Mouse (Mus musculus): Measurements from ENCODE around the gene Gmds. TPM values are rescaled to one million over a fixed set of nuclear protein-coding genes. Genes with fewer than 3 reads are reported as not detected.

Gmds gene
- polyA plus RNA-seq, 1 experiment from 2014 or later, result 5.7 TPM

- Histone ChIP-seq H3K4me3 (ENCODE audit: inconsistent target) (no peak overlapping the region), H3K79me2 (ENCODE audit: inconsistent target) (no peaks in the 10 kb centered on the region), H3K36me3 (ENCODE audit: inconsistent target) (no peaks in the 10 kb centered on the region), H3K27ac (no peak overlapping the region)
- 90% methylated on average over 9 of the region's 9 CpGs for WGBS (ENCODE audit: missing documents)
Observed at GRCm38 (mm10) chr13:31830332-31830731, 508.2 kb downstream of the Gmds start.

- Histone ChIP-seq H3K4me3 (ENCODE audit: inconsistent target) (no peak overlapping the region), H3K79me2 (ENCODE audit: inconsistent target) (no peaks in the 10 kb centered on the region), H3K36me3 (ENCODE audit: inconsistent target) (no peaks in the 10 kb centered on the region), H3K27ac (no peak overlapping the region)
- 99% methylated on average over 4 of the region's 4 CpGs for WGBS (ENCODE audit: missing documents)
Observed at GRCm38 (mm10) chr13:31828446-31828845, 510.1 kb downstream of the Gmds start.

- 84% methylated on average over 3 of the region's 3 CpGs for WGBS (ENCODE audit: missing documents)
- no peaks in the 10 kb centered on the region for H3K79me2 ChIP-seq (ENCODE audit: inconsistent target)
Observed at GRCm38 (mm10) chr13:31827820-31828332, 510.7 kb downstream of the Gmds start.

GRCm38 (mm10) chr13:31827160-31827559, 511.4 kb downstream of the Gmds start:
- Histone ChIP-seq H3K4me3 (ENCODE audit: inconsistent target) (no peak overlapping the region), H3K79me2 (ENCODE audit: inconsistent target) (no peaks in the 10 kb centered on the region), H3K36me3 (ENCODE audit: inconsistent target) (no peaks in the 10 kb centered on the region), H3K27ac (no peak overlapping the region)
- WGBS (ENCODE audit: missing documents), result 87% methylated on average over 5 of the region's 5 CpGs

More at GRCm38 (mm10) chr13:31827820-31828332, 510.7 kb downstream of the Gmds start:
- Histone ChIP-seq H3K4me3 (ENCODE audit: inconsistent target) (no peak overlapping the region), H3K36me3 (ENCODE audit: inconsistent target) (no peaks in the 10 kb centered on the region), H3K27ac (no peak overlapping the region)

GRCm38 (mm10) chr13:31825180-31825579, 513.4 kb downstream of the Gmds start:
- no peaks in the 10 kb centered on the region for H3K36me3 ChIP-seq (ENCODE audit: inconsistent target)
- no peak overlapping the region for H3K27ac ChIP-seq
- 67% methylated on average over 1 of the region's 1 CpGs for whole genome bisulfite sequencing (ENCODE audit: missing documents)
- H3K4me3 ChIP-seq (ENCODE audit: inconsistent target), result no peak overlapping the region
- H3K79me2 ChIP-seq (ENCODE audit: inconsistent target), result no peaks in the 10 kb centered on the region

- no peaks in the 10 kb centered on the region for H3K79me2 ChIP-seq (ENCODE audit: inconsistent target)
- H3K36me3 ChIP-seq (ENCODE audit: inconsistent target), result no peaks in the 10 kb centered on the region
- 77% methylated on average over 5 of the region's 5 CpGs for WGBS (ENCODE audit: missing documents)
- H3K4me3 ChIP-seq (ENCODE audit: inconsistent target), result no peak overlapping the region
- no peak overlapping the region for H3K27ac ChIP-seq
Observed at GRCm38 (mm10) chr13:31823316-31823715, 515.2 kb downstream of the Gmds start.

GRCm38 (mm10) chr13:31821050-31821449, 517.5 kb downstream of the Gmds start:
- Histone ChIP-seq H3K79me2 (ENCODE audit: inconsistent target) (no peaks in the 10 kb centered on the region), H3K4me3 (ENCODE audit: inconsistent target) (no peak overlapping the region), H3K36me3 (ENCODE audit: inconsistent target) (no peaks in the 10 kb centered on the region), H3K27ac (no peak overlapping the region)
- WGBS (ENCODE audit: missing documents), result 52% methylated on average over 6 of the region's 6 CpGs

- no peak overlapping the region for H3K4me3 ChIP-seq (ENCODE audit: inconsistent target)
- no peaks in the 10 kb centered on the region for H3K36me3 ChIP-seq (ENCODE audit: inconsistent target)
- no peak overlapping the region for H3K27ac ChIP-seq
- H3K79me2 ChIP-seq (ENCODE audit: inconsistent target), result no peaks in the 10 kb centered on the region
- WGBS (ENCODE audit: missing documents), result 20% methylated on average over 16 of the region's 16 CpGs
Observed at GRCm38 (mm10) chr13:31820587-31821017, 517.9 kb downstream of the Gmds start.

GRCm38 (mm10) chr13:31819664-31820405, 518.7 kb downstream of the Gmds start:
- WGBS (ENCODE audit: missing documents), result 93% methylated on average over 14 of the region's 14 CpGs
- no peak overlapping the region for H3K4me3 ChIP-seq (ENCODE audit: inconsistent target)
- no peak overlapping the region for H3K27ac ChIP-seq
- H3K36me3 ChIP-seq (ENCODE audit: inconsistent target), result no peaks in the 10 kb centered on the region
- H3K79me2 ChIP-seq (ENCODE audit: inconsistent target), result no peaks in the 10 kb centered on the region

- Histone ChIP-seq H3K36me3 (ENCODE audit: inconsistent target) (no peaks in the 10 kb centered on the region), H3K79me2 (ENCODE audit: inconsistent target) (no peaks in the 10 kb centered on the region), H3K4me3 (ENCODE audit: inconsistent target) (no peak overlapping the region), H3K27ac (no peak overlapping the region)
- 87% methylated on average over 7 of the region's 7 CpGs for WGBS (ENCODE audit: missing documents)
Observed at GRCm38 (mm10) chr13:31818337-31818736, 520.2 kb downstream of the Gmds start.

GRCm38 (mm10) chr13:31815383-31816003, 523.0 kb downstream of the Gmds start:
- Histone ChIP-seq H3K79me2 (ENCODE audit: inconsistent target) (no peaks in the 10 kb centered on the region), H3K27ac (no peak overlapping the region), H3K4me3 (ENCODE audit: inconsistent target) (no peak overlapping the region), H3K36me3 (ENCODE audit: inconsistent target) (no peaks in the 10 kb centered on the region)
- WGBS (ENCODE audit: missing documents), result 92% methylated on average over 15 of the region's 15 CpGs

- 91% methylated on average over 2 of the region's 2 CpGs for WGBS (ENCODE audit: missing documents)
- no peaks in the 10 kb centered on the region for H3K79me2 ChIP-seq (ENCODE audit: inconsistent target)
- no peak overlapping the region for H3K4me3 ChIP-seq (ENCODE audit: inconsistent target)
- H3K36me3 ChIP-seq (ENCODE audit: inconsistent target), result no peaks in the 10 kb centered on the region
- no peak overlapping the region for H3K27ac ChIP-seq
Observed at GRCm38 (mm10) chr13:31812701-31813100, 525.8 kb downstream of the Gmds start.

GRCm38 (mm10) chr13:31811542-31812021, 527.0 kb downstream of the Gmds start:
- H3K79me2 ChIP-seq (ENCODE audit: inconsistent target), result no peaks in the 10 kb centered on the region
- no peak overlapping the region for H3K4me3 ChIP-seq (ENCODE audit: inconsistent target)
- no peak overlapping the region for H3K27ac ChIP-seq
- H3K36me3 ChIP-seq (ENCODE audit: inconsistent target), result no peaks in the 10 kb centered on the region
- WGBS (ENCODE audit: missing documents), result 56% methylated on average over 44 of the region's 44 CpGs

- no peaks in the 10 kb centered on the region for H3K36me3 ChIP-seq (ENCODE audit: inconsistent target)
- no peak overlapping the region for H3K27ac ChIP-seq
- no peak overlapping the region for H3K4me3 ChIP-seq (ENCODE audit: inconsistent target)
- no peaks in the 10 kb centered on the region for H3K79me2 ChIP-seq (ENCODE audit: inconsistent target)
- WGBS (ENCODE audit: missing documents), result 6% methylated on average over 64 of the region's 65 CpGs
Observed at GRCm38 (mm10) chr13:31810693-31811541, 527.6 kb downstream of the Gmds start.
